Mouse (Mus musculus): Measurements from ENCODE around the gene Zbtb48. TPM values are rescaled to one million over a fixed set of nuclear protein-coding genes. Genes with fewer than 3 reads are reported as not detected.

Zbtb48 gene
- total and polyA plus RNA-seq, 2 experiments from 2014 or later = 9.0 to 11.3 TPM

GRCm38 (mm10) chr4:151988014-151988341, 39.5 kb downstream of the Zbtb48 start:
- Histone ChIP-seq H3K27me3 (ENCODE audit: control insufficient read depth, insufficient read depth, low read length) (no peaks in the 10 kb centered on the region), H3K4me2 (ENCODE audit: low read depth, low read length) (peak overlapping the region; percentile 71), H3K27ac (ENCODE audit: low read depth) (no peak overlapping the region), H3K4me1 (ENCODE audit: control insufficient read depth, insufficient read depth) (peaks cover 7% of the 10 kb centered on the region; the same call in 1 of the 2 replicates), H3K9me3 (replicated peaks; ENCODE audit: control insufficient read depth, low read length) (no peaks in the 10 kb centered on the region), H3K36me3 (replicated peaks; ENCODE audit: control insufficient read depth, insufficient read depth, low read length) (peaks cover 21% of the 10 kb centered on the region), H3K9ac (replicated peaks; ENCODE audit: low read depth, low read length) (peak overlapping the region; percentile 79), H3K4me3 (ENCODE audit: low read depth, low read length) (peak overlapping the region; percentile 79)
- no peak for ATAC-seq (ENCODE audit: insufficient read depth, low read depth)
- TF ChIP-seq CTCF (IDR thresholded peaks at IDR 0.05; ENCODE audit: low read depth) (no peak), EP300 (IDR thresholded peaks at IDR 0.05; ENCODE audit: low read depth) (no peak)
- DNase-seq (ENCODE audit: low spot score) = no peak
- 20% methylated on average over 10 of the region's 10 CpGs for WGBS

DNA sequence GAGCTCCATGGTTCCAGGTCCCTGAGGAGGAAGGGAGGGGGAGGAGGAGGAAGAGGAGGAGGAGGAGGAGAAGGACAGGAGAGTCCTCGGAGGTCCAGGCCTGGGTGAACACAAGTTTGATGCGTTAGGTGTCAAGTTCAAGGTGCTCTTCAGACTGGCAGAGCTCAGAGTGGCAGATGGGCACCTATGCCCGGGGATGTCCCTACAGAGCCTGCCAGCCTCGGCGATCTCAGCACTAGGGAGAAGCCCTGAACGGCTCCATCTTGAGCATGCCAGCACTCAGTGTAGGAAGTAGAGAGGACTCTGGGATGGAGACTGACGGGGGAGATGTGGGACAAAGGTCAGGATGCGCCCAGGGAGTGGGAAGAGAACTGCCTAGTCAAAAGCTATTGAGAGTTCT, 40.8 kb downstream of the Zbtb48 start:
- H3K9ac ChIP-seq (replicated peaks; ENCODE audit: low read depth, low read length) = no peak overlapping the region
- 64% methylated on average over 8 of the region's 8 CpGs for WGBS

GRCm38 (mm10) chr4:151985886-151986285, 41.6 kb downstream of the Zbtb48 start:
- Histone ChIP-seq H3K36me3 (replicated peaks; ENCODE audit: control insufficient read depth, insufficient read depth, low read length) (peaks cover 9% of the 10 kb centered on the region), H3K9ac (replicated peaks; ENCODE audit: low read depth, low read length) (no peak overlapping the region), H3K27ac (ENCODE audit: low read depth) (no peak overlapping the region), H3K27me3 (ENCODE audit: control insufficient read depth, insufficient read depth, low read length) (no peaks in the 10 kb centered on the region), H3K4me3 (ENCODE audit: low read depth, low read length) (no peak overlapping the region), H3K9me3 (replicated peaks; ENCODE audit: control insufficient read depth, low read length) (no peaks in the 10 kb centered on the region), H3K4me2 (ENCODE audit: low read depth, low read length) (no peak overlapping the region), H3K4me1 (ENCODE audit: control insufficient read depth, insufficient read depth) (peaks cover 7% of the 10 kb centered on the region; the same call in 1 of the 2 replicates)
- TF ChIP-seq CTCF (IDR thresholded peaks at IDR 0.05; ENCODE audit: low read depth) (no peak), EP300 (IDR thresholded peaks at IDR 0.05; ENCODE audit: low read depth) (no peak)
- ATAC-seq (ENCODE audit: insufficient read depth, low read depth) = no peak
- DNase-seq (ENCODE audit: low spot score) = no peak
- 46% methylated on average over 10 of the region's 10 CpGs for WGBS

More for the DNA sequence above, 40.8 kb downstream of the Zbtb48 start:
- Histone ChIP-seq H3K27ac (ENCODE audit: low read depth) (no peak overlapping the region), H3K36me3 (replicated peaks; ENCODE audit: control insufficient read depth, insufficient read depth, low read length) (peaks cover 14% of the 10 kb centered on the region), H3K27me3 (ENCODE audit: control insufficient read depth, insufficient read depth, low read length) (no peaks in the 10 kb centered on the region), H3K9me3 (replicated peaks; ENCODE audit: control insufficient read depth, low read length) (no peaks in the 10 kb centered on the region), H3K4me2 (ENCODE audit: low read depth, low read length) (no peak overlapping the region), H3K4me1 (ENCODE audit: control insufficient read depth, insufficient read depth) (peaks cover 7% of the 10 kb centered on the region; the same call in 1 of the 2 replicates), H3K4me3 (ENCODE audit: low read depth, low read length) (no peak overlapping the region)
- ATAC-seq (ENCODE audit: insufficient read depth, low read depth) = no peak
- TF ChIP-seq EP300 (IDR thresholded peaks at IDR 0.05; ENCODE audit: low read depth) (no peak), CTCF (IDR thresholded peaks at IDR 0.05; ENCODE audit: low read depth) (no peak)
- DNase-seq (ENCODE audit: low spot score) = no peak

DNA sequence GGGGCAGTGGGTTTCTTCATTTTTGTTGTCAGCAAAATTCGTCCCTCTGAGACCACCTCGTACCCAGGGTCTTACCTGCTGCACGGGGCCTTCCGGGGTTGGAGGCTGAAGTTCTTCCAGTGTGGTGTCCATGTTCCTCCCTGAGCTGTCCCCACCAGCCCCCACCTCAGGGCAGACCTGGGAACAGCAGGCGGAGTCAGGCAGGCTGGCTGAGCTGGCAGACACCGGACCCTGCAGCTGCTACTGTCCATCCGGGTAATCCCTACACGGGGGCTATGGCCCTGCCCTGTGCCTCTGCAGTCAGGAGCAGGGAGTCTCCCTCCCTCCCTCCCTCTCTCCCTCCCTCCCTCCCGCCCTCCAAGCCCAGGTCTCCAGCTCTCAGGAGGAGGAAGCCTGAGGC, 43.9 kb downstream of the Zbtb48 start:
- Histone ChIP-seq H3K4me1 (ENCODE audit: control insufficient read depth, insufficient read depth) (peaks cover 7% of the 10 kb centered on the region; the same call in 1 of the 2 replicates), H3K27me3 (ENCODE audit: control insufficient read depth, insufficient read depth, low read length) (no peaks in the 10 kb centered on the region), H3K4me2 (ENCODE audit: low read depth, low read length) (no peak overlapping the region), H3K27ac (ENCODE audit: low read depth) (no peak overlapping the region), H3K9ac (replicated peaks; ENCODE audit: low read depth, low read length) (no peak overlapping the region), H3K4me3 (ENCODE audit: low read depth, low read length) (no peak overlapping the region), H3K9me3 (replicated peaks; ENCODE audit: control insufficient read depth, low read length) (no peaks in the 10 kb centered on the region), H3K36me3 (replicated peaks; ENCODE audit: control insufficient read depth, insufficient read depth, low read length) (peaks cover 20% of the 10 kb centered on the region; the same call in 1 of the 2 replicates)
- WGBS = 35% methylated on average over 8 of the region's 9 CpGs
- TF ChIP-seq EP300 (IDR thresholded peaks at IDR 0.05; ENCODE audit: low read depth) = no peak
- TF ChIP-seq CTCF (IDR thresholded peaks at IDR 0.05; ENCODE audit: low read depth) = no peak
- DNase-seq (ENCODE audit: low spot score) (no peak), ATAC-seq (ENCODE audit: insufficient read depth, low read depth) (peak; percentile 8; the same call in 1 of the 2 replicates)

DNA sequence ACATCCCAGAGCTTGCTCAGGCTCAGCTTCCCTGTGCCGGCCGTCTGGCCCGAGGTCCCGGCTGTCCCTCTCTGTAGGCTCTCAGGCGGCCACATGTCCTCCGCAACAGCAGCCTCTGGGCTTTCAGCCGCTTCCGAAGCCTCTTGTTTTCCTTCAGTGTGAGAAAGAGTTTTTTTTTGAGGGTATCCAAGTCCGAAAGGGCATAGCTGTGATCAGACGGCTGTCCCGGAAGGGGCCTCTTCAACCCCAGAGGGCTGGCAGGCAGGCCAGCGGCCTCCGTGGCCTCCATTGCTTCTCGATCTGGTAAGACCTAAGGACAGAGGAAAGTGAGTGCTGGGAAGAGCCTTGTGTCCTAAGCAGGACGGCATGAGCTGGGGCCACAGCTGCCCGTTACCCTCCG, 44.4 kb downstream of the Zbtb48 start:
- H3K27me3 ChIP-seq (ENCODE audit: control insufficient read depth, insufficient read depth, low read length) = no peaks in the 10 kb centered on the region
- H3K4me3 ChIP-seq (ENCODE audit: low read depth, low read length) = no peak overlapping the region
- H3K4me1 ChIP-seq (ENCODE audit: control insufficient read depth, insufficient read depth) = peaks cover 7% of the 10 kb centered on the region; the same call in 1 of the 2 replicates
- no peak overlapping the region for H3K4me2 ChIP-seq (ENCODE audit: low read depth, low read length)
- no peak overlapping the region for H3K9ac ChIP-seq (replicated peaks; ENCODE audit: low read depth, low read length)
- ATAC-seq (ENCODE audit: insufficient read depth, low read depth) (no peak), DNase-seq (ENCODE audit: low spot score) (no peak)
- H3K27ac ChIP-seq (ENCODE audit: low read depth) = no peak overlapping the region
- TF ChIP-seq CTCF (IDR thresholded peaks at IDR 0.05; ENCODE audit: low read depth) = no peak
- no peak for TF ChIP-seq EP300 (IDR thresholded peaks at IDR 0.05; ENCODE audit: low read depth)
- WGBS = 65% methylated on average over 17 of the region's 17 CpGs
- no peaks in the 10 kb centered on the region for H3K9me3 ChIP-seq (replicated peaks; ENCODE audit: control insufficient read depth, low read length)
- peaks cover 23% of the 10 kb centered on the region; the same call in 1 of the 2 replicates for H3K36me3 ChIP-seq (replicated peaks; ENCODE audit: control insufficient read depth, insufficient read depth, low read length)

- no peaks in the 10 kb centered on the region for H3K27me3 ChIP-seq (ENCODE audit: control insufficient read depth, insufficient read depth, low read length)
- no peak overlapping the region for H3K4me3 ChIP-seq (ENCODE audit: low read depth, low read length)
- H3K4me1 ChIP-seq (ENCODE audit: control insufficient read depth, insufficient read depth) = no peaks in the 10 kb centered on the region
- H3K9me3 ChIP-seq (replicated peaks; ENCODE audit: control insufficient read depth, low read length) = no peaks in the 10 kb centered on the region
- no peak overlapping the region for H3K4me2 ChIP-seq (ENCODE audit: low read depth, low read length)
- DNase-seq (ENCODE audit: low spot score) (peak; percentile 77), ATAC-seq (ENCODE audit: insufficient read depth, low read depth) (peak; percentile 65)
- TF ChIP-seq EP300 (IDR thresholded peaks at IDR 0.05; ENCODE audit: low read depth) (no peak), CTCF (IDR thresholded peaks at IDR 0.05; ENCODE audit: low read depth) (peak; percentile 98)
- 8% methylated on average over 5 of the region's 5 CpGs for WGBS
- peaks cover 30% of the 10 kb centered on the region for H3K36me3 ChIP-seq (replicated peaks; ENCODE audit: control insufficient read depth, insufficient read depth, low read length)
- H3K9ac ChIP-seq (replicated peaks; ENCODE audit: low read depth, low read length) = no peak overlapping the region
- no peak overlapping the region for H3K27ac ChIP-seq (ENCODE audit: low read depth)
Observed at GRCm38 (mm10) chr4:151981363-151981762, 46.1 kb downstream of the Zbtb48 start.
